29 mouse cellular contexts compared by ENCODE assay signal in the genomic region with DNA sequence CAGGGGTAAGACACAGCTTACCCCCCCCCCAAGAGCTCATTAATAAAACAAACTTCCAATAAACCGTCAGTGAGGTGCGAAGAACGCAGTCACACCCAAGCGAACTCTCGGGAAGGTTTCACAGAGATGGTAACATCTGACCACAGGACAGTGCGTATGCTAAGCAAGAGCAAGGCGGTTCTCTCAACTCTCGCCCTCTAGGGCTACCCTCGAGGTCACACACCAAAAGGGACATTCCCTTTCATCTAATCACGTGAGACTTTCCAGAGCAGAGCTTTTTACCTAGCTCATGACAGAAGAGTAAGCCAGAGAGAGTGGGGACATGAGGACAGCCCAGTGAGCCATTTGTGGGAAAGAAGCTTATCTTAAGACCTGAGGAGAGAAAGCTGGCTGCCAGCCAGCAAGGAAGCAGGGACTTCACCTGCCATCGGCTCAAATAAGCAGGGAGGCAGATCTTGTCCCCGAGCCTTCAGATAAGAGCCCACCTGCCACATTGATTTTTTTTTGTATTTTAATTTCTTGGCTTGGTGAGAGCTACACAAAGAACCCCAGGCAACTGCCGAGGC. TPM values are rescaled to one million over a fixed set of nuclear protein-coding genes. Genes with fewer than 3 reads are reported as not detected.
DNase-seq lines count a peak whose midpoint lies in the region; ATAC-seq lines count a peak whose summit lies in the region.
"Had no signal": no experiment of that assay in that cellular context is flagged by ENCODE, and none has a peak within 500 bp of the region (broad histone marks: within the 10 kb centered on the region; RNA-seq: fewer than 3 reads in every experiment).

No protein-coding gene starts in this region.

- H3K27me3 ChIP-seq in heart, embryonic 12.5 days (replicated peaks): peaks cover 10% of the 10 kb centered on the region; the same call in 1 of the 2 replicates
- no peaks in the 10 kb centered on the region for H3K27me3 ChIP-seq in embryonic facial prominence, embryonic 10.5 days (replicated peaks; ENCODE audit: low read depth, poor library complexity, severe bottlenecking)
- H3K27me3 ChIP-seq: embryonic facial prominence, embryonic 15.5 days; forebrain, embryonic 15.5 days; hindbrain, embryonic 12.5 days; limb, embryonic 12.5 days; Patski had no signal

- no peak overlapping the region for H3K4me3 ChIP-seq in heart, embryonic 12.5 days
- H3K4me3 ChIP-seq in embryonic facial prominence, embryonic 10.5 days: no peak overlapping the region
- H3K4me3 ChIP-seq: embryonic facial prominence, embryonic 15.5 days; forebrain, embryonic 15.5 days; heart, embryonic 10.5 days; hindbrain, embryonic 12.5 days; limb, embryonic 12.5 days; midbrain, embryonic 10.5 days; myocyte had no signal

- H3K36me3 ChIP-seq in heart, embryonic 12.5 days: no peaks in the 10 kb centered on the region
- H3K36me3 ChIP-seq in embryonic facial prominence, embryonic 10.5 days (replicated peaks): no peaks in the 10 kb centered on the region
- H3K36me3 ChIP-seq: embryonic facial prominence, embryonic 15.5 days; forebrain, embryonic 15.5 days; heart, embryonic 10.5 days; hindbrain, embryonic 12.5 days; limb, embryonic 12.5 days; midbrain, embryonic 10.5 days had no signal

- H3K9me3 ChIP-seq in heart, embryonic 12.5 days (replicated peaks): no peaks in the 10 kb centered on the region
- H3K9me3 ChIP-seq in embryonic facial prominence, embryonic 10.5 days: no peaks in the 10 kb centered on the region
- H3K9me3 ChIP-seq: embryonic facial prominence, embryonic 15.5 days; forebrain, embryonic 15.5 days; heart, embryonic 10.5 days; hindbrain, embryonic 12.5 days; limb, embryonic 12.5 days; midbrain, embryonic 10.5 days had no signal

- no peak overlapping the region for H3K27ac ChIP-seq in heart, embryonic 12.5 days (ENCODE audit: poor library complexity, severe bottlenecking)
- H3K27ac ChIP-seq in embryonic facial prominence, embryonic 10.5 days (replicated peaks): no peak overlapping the region
- H3K27ac ChIP-seq: embryonic facial prominence, embryonic 15.5 days; forebrain, embryonic 15.5 days; heart, embryonic 10.5 days; hindbrain, embryonic 12.5 days; limb, embryonic 12.5 days; macrophage; midbrain, embryonic 10.5 days had no signal

- no peak for DNase-seq in heart, postnatal 14 days
- DNase-seq in retina, adult 2 months (ENCODE audit: low read depth, low spot score): peak; percentile 50
- DNase-seq in retina, embryonic 14.5 days (ENCODE audit: low spot score): no peak
- peak; percentile 32 to 59 for DNase-seq in natural killer cell, adult 2 months (ENCODE audit: low spot score in 2 of 2)
- no peak for DNase-seq in layer of hippocampus, postnatal 25 days (ENCODE audit: extremely low spot score in 1 of 2, low spot score in 1 of 2)
- DNase-seq in urinary bladder, adult 2 months (ENCODE audit: low spot score): no peak
- DNase-seq in embryonic facial prominence, embryonic 10.5 days (ENCODE audit: low spot score): no peak
- DNase-seq: adrenal gland, adult 2 months; cerebellum, adult 18-20 months; cerebellum, postnatal 14 days; embryo, embryonic 11 days; gastrocnemius, postnatal 10 days; heart, postnatal 10 days; kidney, postnatal 36 days; liver, postnatal 0 days; right cerebral cortex, postnatal 14 days had no signal

- ATAC-seq in heart, embryonic 12.5 days (ENCODE audit: insufficient number of reproducible peaks, low FRiP score): 0 out of 2 replicates have a peak, but pooled peaks have one; percentile 45
- ATAC-seq: forebrain, embryonic 15.5 days; inflammation-experienced regulatory T-cells, adult 6 months; liver, postnatal 0 days; midbrain, embryonic 16.5 days; Patski had no signal

- intact Hi-C loops in heart, postnatal 14 days (cut with DNase I): no loop called here

- H3K4me1 ChIP-seq in heart, embryonic 12.5 days (replicated peaks): peaks cover 22% of the 10 kb centered on the region
- H3K4me1 ChIP-seq in embryonic facial prominence, embryonic 10.5 days: 0 out of 2 replicates have a peak, but pooled peaks cover 3% of the 10 kb centered on the region
- H3K4me1 ChIP-seq: embryonic facial prominence, embryonic 15.5 days; forebrain, embryonic 15.5 days; hindbrain, embryonic 12.5 days; limb, embryonic 12.5 days; midbrain, embryonic 10.5 days had no signal

- H3K9ac ChIP-seq in heart, embryonic 12.5 days: no peak overlapping the region
- H3K9ac ChIP-seq: embryonic facial prominence, embryonic 15.5 days; forebrain, embryonic 15.5 days; hindbrain, embryonic 12.5 days; limb, embryonic 12.5 days; liver, postnatal 0 days had no signal

- H3K4me2 ChIP-seq in heart, embryonic 12.5 days: no peak overlapping the region
- H3K4me2 ChIP-seq: embryonic facial prominence, embryonic 15.5 days; forebrain, embryonic 15.5 days; hindbrain, embryonic 12.5 days; limb, embryonic 12.5 days; liver, embryonic 11.5 days had no signal

- WGBS in heart, embryonic 12.5 days: 28% methylated on average over 13 of the region's 13 CpGs
- WGBS in embryonic facial prominence, embryonic 10.5 days: 73% methylated on average over 13 of the region's 13 CpGs

RNA-seq across cellular contexts. Expression of gene Vdr, which starts 18.9 kb away (rescaled TPM):
- polyA plus RNA-seq in heart, embryonic 12.5 days (2016; fragmentation: Nextera tagmentation; extraction: Ambion mirVana): 1.4 and 1.6 TPM in 2 replicates
- total RNA-seq in heart, postnatal 14 days (2021): 1 to 10 TPM; 1.3 to 1.9 TPM
- under 1 TPM in 1 of 2 experiments, not detected in 1; 0.07 TPM for total RNA-seq in layer of hippocampus, postnatal 25 days (2021)
- polyA plus RNA-seq in urinary bladder, adult 2 months (2012; rRNA removed): 1.3 and 1.6 TPM in 2 replicates
- polyA plus RNA-seq in embryonic facial prominence, embryonic 10.5 days (2016; fragmentation: Nextera tagmentation; extraction: Ambion mirVana): 0.59 and 0.82 TPM in 2 replicates

RNA-seq across cellular contexts. Expression of gene Tmem106c, which starts 34.7 kb away (rescaled TPM):
- polyA plus RNA-seq in heart, embryonic 12.5 days (2016; fragmentation: Nextera tagmentation; extraction: Ambion mirVana): 28.5 and 32.2 TPM in 2 replicates
- total RNA-seq in heart, postnatal 14 days (2021): 10 to 100 TPM; 12.4 to 12.7 TPM
- total RNA-seq in layer of hippocampus, postnatal 25 days (2021): 10 to 100 TPM; 26.8 to 27.2 TPM
- 65.7 and 80.9 TPM in 2 replicates for polyA plus RNA-seq in urinary bladder, adult 2 months (2012; rRNA removed)
- 36.0 and 38.1 TPM in 2 replicates for polyA plus RNA-seq in embryonic facial prominence, embryonic 10.5 days (2016; fragmentation: Nextera tagmentation; extraction: Ambion mirVana)

Comparison
In these comparisons a context has a peak if more than half of its experiments do, and no peak if none do; other contexts are left out.
1. DNase-seq: peak in retina, adult 2 months (single experiment) and natural killer cell, adult 2 months (2 of 2); none in heart, postnatal 14 days (0 of 2), retina, embryonic 14.5 days (single experiment), layer of hippocampus, postnatal 25 days (0 of 2), urinary bladder, adult 2 months (single experiment) and embryonic facial prominence, embryonic 10.5 days (single experiment).